Mouse (Mus musculus): ENCODE measurements around the gene Armh2.

Armh2 gene

GRCm38 (mm10) chr13:24741028-24741427, at the start of gene Armh2:
Gene Armh2 (plus strand): TSS chr13:24741232.
- DNase-seq (ENCODE audit: low spot score in 2 of 2), result no peak

DNA sequence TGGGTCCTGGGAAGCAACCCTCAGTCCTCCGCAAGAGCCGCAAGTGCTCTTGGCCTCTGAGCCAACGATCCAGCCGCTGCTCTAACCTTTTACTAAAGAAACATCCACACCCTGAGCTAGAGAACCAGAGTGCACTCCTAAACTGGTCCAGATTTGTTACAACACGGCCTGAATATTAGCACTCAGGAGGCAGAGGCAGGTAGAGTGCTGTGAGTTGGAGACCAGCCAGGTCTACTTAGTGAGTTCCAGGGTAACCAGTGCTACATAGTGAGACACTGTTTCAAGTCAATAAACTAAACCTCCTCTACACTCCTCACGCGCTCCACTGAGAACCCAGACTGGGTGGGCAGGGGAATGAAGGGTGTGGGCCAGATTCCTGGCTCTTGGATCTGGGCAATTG, 47.7 kb upstream of the Armh2 start:
- DNase-seq (ENCODE audit: low spot score in 2 of 2), result no peak

GRCm38 (mm10) chr13:24698746-24699145, 42.3 kb upstream of the Armh2 start:
- no peak for DNase-seq (ENCODE audit: low spot score in 2 of 2)

- DNase-seq (ENCODE audit: low spot score in 2 of 2), result no peak
Observed at GRCm38 (mm10) chr13:24702128-24702527, 38.9 kb upstream of the Armh2 start.

- DNase-seq (ENCODE audit: low spot score in 2 of 2), result peak in 1 of 2 experiments; percentile 47
Observed at GRCm38 (mm10) chr13:24709656-24710396, 31.2 kb upstream of the Armh2 start.

DNA sequence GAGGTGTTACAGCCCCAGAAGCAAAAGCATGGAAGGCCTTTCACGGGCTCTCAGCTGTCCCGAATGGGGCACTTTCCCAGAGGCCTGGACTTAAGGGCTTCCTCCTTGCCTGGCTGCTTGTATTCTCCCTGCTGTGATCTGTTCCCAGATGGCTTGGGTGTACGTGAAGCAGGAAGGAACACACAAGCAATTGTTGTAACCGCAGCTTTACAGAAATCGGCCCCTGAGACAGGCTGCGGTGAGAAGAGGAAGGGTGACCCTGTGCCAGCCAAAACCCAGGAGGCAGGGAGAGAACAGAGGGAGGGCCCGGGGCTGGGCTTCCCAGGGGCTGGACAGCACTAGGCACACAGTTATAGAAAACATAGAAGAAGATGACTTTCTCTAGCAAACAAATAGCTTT, 30.1 kb upstream of the Armh2 start:
- no peak for DNase-seq (ENCODE audit: low spot score in 2 of 2)

DNA sequence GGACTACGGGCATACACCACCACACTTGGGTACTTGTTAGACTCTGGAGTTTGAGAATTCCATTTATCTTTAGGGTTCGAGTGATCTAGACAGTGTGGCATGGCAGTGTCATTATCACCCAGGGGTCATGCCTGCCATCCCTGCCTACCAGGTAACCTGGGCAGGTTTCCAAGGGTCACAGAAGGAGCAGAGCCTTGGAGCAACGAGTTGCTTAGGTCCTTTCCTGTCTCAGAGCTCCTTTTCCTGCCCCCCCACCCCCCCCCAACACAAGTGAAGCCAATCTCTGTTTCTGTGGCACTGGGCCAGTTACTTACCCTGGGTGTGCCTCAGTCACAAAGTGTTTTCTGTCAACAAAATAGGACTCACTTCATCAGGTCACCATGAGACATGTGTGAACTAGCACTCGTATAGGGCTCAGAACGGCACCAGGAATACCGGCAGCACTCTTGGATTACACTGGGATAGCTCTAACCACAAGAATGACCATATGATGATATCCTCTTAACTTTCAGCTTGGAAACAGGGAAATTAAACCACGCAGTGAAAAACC, 28.4 kb upstream of the Armh2 start:
- no peak for DNase-seq (ENCODE audit: low spot score in 2 of 2)

DNA sequence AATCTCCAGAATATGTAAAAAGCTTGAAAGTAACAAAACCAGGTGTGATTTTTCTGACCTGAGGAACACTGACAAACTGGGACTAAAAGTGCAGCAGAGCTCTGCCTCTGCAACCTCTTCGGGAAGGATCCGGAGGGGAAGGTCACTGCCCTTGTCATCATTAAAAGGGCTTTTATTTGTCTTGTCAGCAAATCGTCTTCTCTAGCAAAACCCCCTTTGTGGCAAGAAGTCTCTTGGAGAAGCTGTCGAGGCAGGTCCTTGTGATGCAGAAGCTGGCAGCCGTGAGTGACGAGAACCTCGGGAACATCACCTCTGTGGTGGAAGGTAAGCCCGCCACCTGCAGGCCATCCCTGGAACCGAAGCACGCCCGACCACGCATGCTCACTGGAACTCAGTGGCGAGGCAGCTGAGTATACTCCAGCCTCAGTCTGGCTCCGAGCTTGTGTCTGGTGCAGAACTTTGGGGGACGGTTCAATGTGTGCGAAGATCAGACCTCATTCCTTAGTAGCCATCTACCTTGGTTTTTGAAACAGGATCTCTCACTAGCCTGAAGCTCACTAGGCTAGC, 27.5 kb upstream of the Armh2 start:
- peak; percentile 72 to 87 for DNase-seq (ENCODE audit: low spot score in 2 of 2)

GRCm38 (mm10) chr13:24714360-24714885, 26.6 kb upstream of the Armh2 start:
- no peak for DNase-seq (ENCODE audit: low spot score in 2 of 2)

GRCm38 (mm10) chr13:24715601-24716000, 25.4 kb upstream of the Armh2 start:
- no peak for DNase-seq (ENCODE audit: low spot score in 2 of 2)

DNA sequence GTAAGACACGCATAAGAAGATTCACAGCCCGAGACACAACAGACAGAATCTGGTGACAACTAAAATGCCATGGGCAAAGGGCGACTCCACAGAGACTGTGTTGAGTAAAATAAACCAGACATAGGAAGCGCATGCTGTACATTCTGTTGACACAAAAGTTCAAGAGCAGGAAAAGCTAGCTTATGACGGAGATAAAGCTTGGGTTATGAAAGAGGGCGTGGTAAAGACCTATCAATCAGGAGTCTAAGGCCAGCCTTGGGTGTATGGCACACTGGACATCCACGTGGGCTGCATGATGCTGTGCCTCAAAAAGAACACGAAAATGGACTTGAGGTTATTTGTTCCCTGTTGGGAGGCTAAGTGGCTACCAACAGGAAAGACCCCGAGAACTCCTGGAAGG, 24.6 kb upstream of the Armh2 start:
- no peak for DNase-seq (ENCODE audit: low spot score in 2 of 2)

- DNase-seq (ENCODE audit: low spot score in 2 of 2), result no peak
Observed at GRCm38 (mm10) chr13:24717677-24718076, 23.4 kb upstream of the Armh2 start.

DNA sequence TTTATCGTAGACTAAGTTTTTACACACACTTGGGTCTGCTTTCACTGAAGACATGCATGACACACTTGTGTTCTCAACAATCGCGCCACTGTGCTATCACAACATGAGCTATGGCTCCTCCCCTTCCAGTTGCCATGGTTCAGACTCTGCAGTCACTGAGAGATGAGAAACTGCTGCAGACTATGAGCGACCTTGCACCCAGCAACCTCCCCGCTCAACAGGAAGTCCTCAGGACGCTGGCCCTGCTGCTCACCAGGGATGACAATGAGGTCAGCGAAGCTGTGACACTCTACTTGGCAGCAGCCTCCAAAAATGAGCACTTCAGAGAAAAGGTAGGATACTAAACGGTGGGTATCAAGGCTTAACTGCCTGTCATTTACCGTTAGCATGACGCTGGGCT, 19.5 kb upstream of the Armh2 start:
- no peak for DNase-seq (ENCODE audit: low spot score in 2 of 2)

DNA sequence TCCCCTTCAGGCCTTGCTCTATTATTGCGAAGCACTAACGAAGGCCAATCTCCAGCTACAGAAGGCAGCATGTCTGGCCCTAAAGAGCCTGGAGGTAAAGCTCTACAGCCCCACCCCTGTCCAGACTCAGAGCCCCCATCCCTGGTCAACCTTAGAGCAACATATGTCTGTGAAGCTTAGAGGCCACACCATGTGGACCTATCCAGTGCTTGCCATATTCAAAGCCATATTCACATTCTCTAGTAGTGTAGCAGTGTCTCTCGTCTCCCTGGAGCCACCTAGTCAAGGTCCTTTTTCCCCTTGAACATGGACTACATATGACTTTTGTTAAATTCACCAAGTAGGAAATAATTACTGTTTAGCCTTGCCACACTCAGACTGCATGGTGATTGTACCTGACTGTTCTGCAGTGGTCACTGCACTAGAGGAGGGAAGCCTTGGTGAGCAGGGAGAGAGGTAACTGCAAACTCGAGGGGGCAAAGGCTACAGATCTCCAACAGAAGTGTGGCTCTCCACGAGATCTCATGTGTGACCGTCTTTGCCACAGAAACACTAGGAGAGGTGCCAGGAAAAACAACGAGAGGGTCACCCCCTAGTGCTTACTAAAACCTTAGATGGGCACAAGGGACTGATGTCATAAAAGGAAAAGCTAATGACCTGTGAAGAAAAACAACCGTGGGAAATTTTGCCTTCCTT, 17.2 kb upstream of the Armh2 start:
- DNase-seq (ENCODE audit: low spot score in 2 of 2), result no peak

DNA sequence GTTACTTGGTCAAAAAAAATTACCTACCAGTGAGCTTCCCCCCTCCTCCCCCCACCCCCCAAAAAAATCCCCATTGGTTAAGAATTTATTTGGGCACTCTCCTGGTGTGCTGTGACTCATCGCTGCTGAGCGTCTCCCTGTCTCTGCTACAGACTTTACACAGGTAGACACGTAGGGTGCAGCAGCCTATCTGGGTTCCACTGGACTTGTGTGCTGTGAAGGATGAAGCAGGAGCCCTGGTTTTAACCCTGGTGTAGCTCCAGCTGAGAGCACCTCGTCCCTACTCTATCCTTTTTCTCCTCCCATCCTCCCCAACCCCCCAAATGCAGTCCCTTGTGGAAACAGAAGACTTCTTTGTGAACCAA, 16.7 kb upstream of the Armh2 start:
- no peak for DNase-seq (ENCODE audit: low spot score in 2 of 2)

DNA sequence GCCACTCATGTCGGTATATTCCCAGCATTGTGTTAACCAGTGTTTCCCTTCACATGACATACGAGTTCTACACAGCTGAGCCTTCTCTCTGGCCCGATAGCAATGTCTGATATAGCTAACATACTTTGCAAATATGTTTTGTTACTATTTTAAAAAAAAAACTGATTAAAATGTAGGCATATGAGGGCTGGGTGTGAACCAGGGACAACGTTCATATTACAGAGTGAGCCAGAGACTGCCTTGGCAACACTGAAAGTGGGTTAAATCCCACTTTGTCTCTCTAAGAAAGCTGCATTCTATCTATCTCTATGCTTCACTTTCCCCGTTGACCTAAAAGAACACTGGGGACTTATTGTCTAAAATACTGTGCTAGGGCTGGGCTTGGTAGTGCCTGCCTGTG, 11.9 kb upstream of the Armh2 start:
- DNase-seq (ENCODE audit: low spot score in 2 of 2), result no peak

- DNase-seq (ENCODE audit: low spot score in 2 of 2), result no peak
Observed at GRCm38 (mm10) chr13:24734502-24734901, 6.5 kb upstream of the Armh2 start.

GRCm38 (mm10) chr13:24735608-24736131, 5.4 kb upstream of the Armh2 start:
- no peak for DNase-seq (ENCODE audit: low spot score in 2 of 2)

DNA sequence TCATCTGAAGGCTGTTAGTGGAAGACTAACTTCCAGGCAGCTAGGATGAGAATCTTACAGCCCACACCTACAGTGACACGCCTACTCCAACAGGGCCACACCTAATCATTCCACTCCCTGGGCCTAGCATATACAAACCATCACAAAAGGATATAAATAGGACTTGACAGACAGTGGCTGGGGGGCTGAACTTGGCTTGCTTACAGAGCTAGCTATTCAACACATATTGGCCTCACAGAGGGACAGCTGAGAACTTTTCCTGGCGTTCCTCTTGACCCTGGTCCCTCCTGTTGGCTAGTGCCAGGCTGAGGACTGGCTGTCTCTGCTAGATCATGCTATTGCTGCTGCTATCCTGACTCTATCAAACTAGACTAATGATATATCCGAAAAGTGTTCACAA, 6.8 kb downstream of the Armh2 start:
- DNase-seq (ENCODE audit: low spot score in 2 of 2), result no peak

DNA sequence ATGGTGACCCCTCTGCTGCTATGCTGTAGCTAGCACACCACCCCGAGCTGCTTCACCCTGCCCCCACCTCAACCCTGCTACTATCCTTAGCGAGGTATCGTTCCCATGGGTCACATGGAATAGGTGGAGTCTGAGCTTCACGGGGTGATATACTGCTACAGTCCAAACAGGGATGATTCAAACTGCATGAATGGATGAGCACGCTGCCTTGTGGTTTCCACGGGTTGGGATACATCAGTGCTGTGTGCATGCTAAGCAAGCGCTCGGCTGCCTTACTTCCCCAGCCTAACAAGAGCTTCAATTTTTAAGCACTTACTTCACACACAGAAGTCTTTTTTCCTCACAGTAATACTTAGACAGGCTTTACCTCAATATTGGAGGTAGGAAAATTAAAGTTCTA, 9.8 kb downstream of the Armh2 start:
- no peak for DNase-seq (ENCODE audit: low spot score in 2 of 2)

DNA sequence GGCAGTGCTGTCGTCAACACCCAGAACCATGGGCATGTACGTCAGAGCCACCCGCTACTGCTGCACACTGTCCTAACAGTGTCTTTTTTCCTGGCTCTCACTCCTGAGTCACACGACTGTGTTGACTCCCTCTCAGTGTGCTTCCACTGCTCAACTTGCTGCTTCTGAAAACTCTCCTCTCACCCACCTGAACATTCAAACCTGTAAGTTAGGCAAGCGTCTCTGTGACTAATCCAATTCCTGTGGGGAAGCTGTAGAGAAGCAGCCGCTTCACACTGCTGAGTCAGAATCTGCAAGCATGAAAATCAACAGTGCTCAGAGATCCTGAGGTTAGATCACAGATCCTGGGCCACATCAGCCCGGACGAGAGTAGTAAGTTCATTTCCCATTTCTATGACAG, 10.4 kb downstream of the Armh2 start:
- no peak for DNase-seq (ENCODE audit: low spot score in 2 of 2)

- DNase-seq (ENCODE audit: low spot score in 2 of 2), result no peak
Observed at GRCm38 (mm10) chr13:24756756-24757155, 15.7 kb downstream of the Armh2 start.

Measured in thymus, postnatal 10 days (tissue).